Mouse (Mus musculus) erythroblast, embryonic 14.5 days (primary cell): ENCODE results near the gene Sox5.

Experiments used
- GATA1 ChIP-seq: IDR thresholded peaks from 2 replicates; pipeline ENCODE4 v1.6.1; 2012; ENCODE audit warnings: low read length, inconsistent platforms, mixed read lengths
- TAL1 ChIP-seq: IDR thresholded peaks from 3 replicates; pipeline ENCODE4 v1.6.1; 2012; ENCODE audit warnings: low read length, inconsistent platforms, mixed read lengths

DNA sequence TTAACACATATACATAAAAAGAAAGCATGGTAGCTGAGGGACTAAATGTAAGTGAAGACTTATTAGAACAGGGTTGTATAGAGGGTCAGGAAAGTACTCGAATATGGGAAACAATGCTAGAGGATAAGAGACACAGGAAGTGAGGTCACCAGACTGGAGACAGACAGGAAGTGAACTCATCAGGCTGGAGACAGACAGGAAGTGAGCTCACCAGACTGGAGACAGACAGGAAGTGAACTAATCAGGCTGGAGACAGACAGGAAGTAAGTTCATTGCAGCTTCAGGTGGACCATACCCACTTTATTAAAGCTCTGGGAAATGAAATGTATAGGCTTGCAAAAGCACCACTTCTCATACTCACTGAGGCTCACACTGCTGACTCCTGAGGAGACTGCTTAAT lies 680.9 kb downstream of the Sox5 start:
- no peak for TF ChIP-seq GATA1
- no peak for TF ChIP-seq TAL1
